Mouse (Mus musculus): ENCODE measurements around the gene Olfr558.

DNA sequence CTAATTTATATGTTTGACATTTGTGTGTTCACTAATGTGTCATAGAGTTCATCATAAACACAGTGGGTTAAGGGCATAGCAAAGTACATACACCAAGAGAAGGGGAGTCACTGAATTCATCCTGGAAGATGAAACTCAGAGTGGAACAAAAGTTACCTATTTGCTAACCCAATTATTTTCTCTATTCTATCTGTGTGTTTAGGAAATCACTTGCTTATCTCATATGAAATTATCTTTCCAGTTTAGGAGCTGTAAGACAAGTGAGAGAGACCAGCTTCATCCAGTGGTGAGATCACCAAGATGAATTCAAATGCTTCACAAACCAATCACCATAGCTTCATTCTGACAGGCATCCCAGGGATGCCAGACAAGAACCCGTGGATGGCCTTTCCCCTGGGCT lies 43.5 kb upstream of the Olfr558 start, which contains the start of gene Olfr555:
- TF ChIP-seq POLR2A (IDR thresholded peaks at IDR 0.05; ENCODE audit: low read depth, low read length): no peak
- TF ChIP-seq CTCF (conservative IDR thresholded peaks at IDR 0.05; ENCODE audit: insufficient read depth, insufficient read length, low read depth, low read length): no peak

Data from kidney, adult 2 months (tissue).